17 mouse cellular contexts compared by ENCODE assay signal in the genomic region with DNA sequence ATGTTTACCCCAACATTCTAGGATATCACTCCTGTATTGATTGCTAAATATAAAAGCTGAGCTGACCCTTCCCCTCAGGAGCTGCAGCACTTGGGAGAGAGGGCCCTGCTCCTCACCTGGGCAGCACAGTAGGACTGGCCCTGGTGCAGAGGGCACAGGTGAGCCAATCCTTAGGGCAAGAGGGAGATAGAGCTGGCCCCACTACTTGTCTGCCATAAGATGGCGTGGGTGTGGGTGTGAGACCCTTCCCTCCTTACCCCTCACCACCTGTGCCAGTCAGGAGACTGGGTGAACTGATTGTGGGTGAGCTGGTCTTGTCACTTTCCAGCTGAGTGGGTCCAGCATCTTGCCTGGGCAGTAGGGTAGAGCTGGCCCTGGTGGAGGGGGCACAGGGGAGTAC. TPM values are rescaled to one million over a fixed set of nuclear protein-coding genes. Genes with fewer than 3 reads are reported as not detected.
A peak's percentile ranks its signal among the peaks of the same experiment; 100 is the strongest.
DNase-seq lines count a peak whose midpoint lies in the region; ATAC-seq and TF ChIP-seq lines count a peak whose summit lies in the region.
"Had no signal": no experiment of that assay in that cellular context is flagged by ENCODE, and none has a peak within 500 bp of the region (broad histone marks: within the 10 kb centered on the region; RNA-seq: fewer than 3 reads in every experiment).

No protein-coding gene starts in this region.

- no peak overlapping the region for H3K9ac ChIP-seq in heart, embryonic 12.5 days
- no peak overlapping the region for H3K9ac ChIP-seq in midbrain, embryonic 13.5 days (replicated peaks)
- H3K9ac ChIP-seq in midbrain, postnatal 0 days (replicated peaks; ENCODE audit: low read length, poor library complexity, severe bottlenecking): no peak overlapping the region
- H3K9ac ChIP-seq: heart, embryonic 13.5 days; stomach, embryonic 15.5 days had no signal

- no peak for TF ChIP-seq CTCF in layer of hippocampus, adult 2 months (conservative IDR thresholded peaks at IDR 0.05)
- no peak for TF ChIP-seq CTCF in midbrain, postnatal 0 days (IDR thresholded peaks at IDR 0.05)

- no peak overlapping the region for H3K27ac ChIP-seq in heart, embryonic 12.5 days (ENCODE audit: poor library complexity, severe bottlenecking)
- peak overlapping the region; percentile 56; the same call in 1 of the 2 replicates for H3K27ac ChIP-seq in layer of hippocampus, adult 2 months
- no peak overlapping the region for H3K27ac ChIP-seq in midbrain, embryonic 13.5 days
- no peak overlapping the region for H3K27ac ChIP-seq in midbrain, postnatal 0 days (ENCODE audit: low read depth, low read length)
- H3K27ac ChIP-seq: heart, embryonic 13.5 days; stomach, embryonic 15.5 days had no signal

- WGBS in heart, embryonic 12.5 days: 85% methylated on average over 1 of the region's 1 CpGs
- 84% methylated on average over 1 of the region's 1 CpGs for WGBS in midbrain, embryonic 13.5 days
- 91% methylated on average over 1 of the region's 1 CpGs for WGBS in midbrain, postnatal 0 days

- no peaks in the 10 kb centered on the region for H3K9me3 ChIP-seq in heart, embryonic 12.5 days (replicated peaks)
- no peaks in the 10 kb centered on the region for H3K9me3 ChIP-seq in midbrain, embryonic 13.5 days
- H3K9me3 ChIP-seq in midbrain, postnatal 0 days (ENCODE audit: low read length): no peaks in the 10 kb centered on the region
- H3K9me3 ChIP-seq: heart, embryonic 13.5 days; stomach, embryonic 15.5 days had no signal

- ATAC-seq in heart, embryonic 12.5 days (ENCODE audit: insufficient number of reproducible peaks, low FRiP score): 0 out of 2 replicates have a peak, but pooled peaks have one; percentile 24
- ATAC-seq in midbrain, embryonic 13.5 days: peak; percentile 16; the same call in 1 of the 2 replicates
- no peak for ATAC-seq in midbrain, postnatal 0 days (ENCODE audit: low FRiP score)
- no peak for ATAC-seq in granulocyte monocyte progenitor cell, adult 5-6 weeks (replicated peaks; ENCODE audit: poor library complexity, severe bottlenecking)
- ATAC-seq: forebrain, embryonic 14.5 days; inflammation-experienced regulatory T-cells, adult 6 months had no signal

- peaks cover 41% of the 10 kb centered on the region for H3K4me1 ChIP-seq in heart, embryonic 12.5 days (replicated peaks)
- H3K4me1 ChIP-seq in midbrain, embryonic 13.5 days (replicated peaks): peaks cover 26% of the 10 kb centered on the region
- H3K4me1 ChIP-seq in midbrain, postnatal 0 days (ENCODE audit: insufficient read depth, low read length): peaks cover 7% of the 10 kb centered on the region; the same call in 1 of the 2 replicates

- DNase-seq in heart, adult 9 months (ENCODE audit: low spot score in 2 of 2): no peak
- no peak for DNase-seq in layer of hippocampus, adult 2 months (ENCODE audit: low spot score in 2 of 2)
- no peak for DNase-seq in layer of hippocampus, adult 9-11 months
- no peak for DNase-seq in midbrain, postnatal 0 days (ENCODE audit: low spot score)
- DNase-seq: cerebellum, adult 18-20 months; gastrocnemius, postnatal 14 days; heart, postnatal 36 days; layer of hippocampus, postnatal 36 days; lung, postnatal 10 days; retina, postnatal 1 day had no signal

- no peaks in the 10 kb centered on the region for H3K27me3 ChIP-seq in heart, embryonic 12.5 days (replicated peaks)
- no peaks in the 10 kb centered on the region for H3K27me3 ChIP-seq in midbrain, embryonic 13.5 days
- H3K27me3 ChIP-seq in midbrain, postnatal 0 days (ENCODE audit: insufficient read depth, low read length): no peaks in the 10 kb centered on the region
- H3K27me3 ChIP-seq: heart, embryonic 13.5 days; stomach, embryonic 15.5 days had no signal

- H3K36me3 ChIP-seq in heart, embryonic 12.5 days: no peaks in the 10 kb centered on the region
- H3K36me3 ChIP-seq in midbrain, embryonic 13.5 days: no peaks in the 10 kb centered on the region
- H3K36me3 ChIP-seq in midbrain, postnatal 0 days (ENCODE audit: insufficient read depth, low read length): no peaks in the 10 kb centered on the region
- H3K36me3 ChIP-seq: stomach, embryonic 15.5 days had no signal

- H3K4me2 ChIP-seq in heart, embryonic 12.5 days: no peak overlapping the region
- H3K4me2 ChIP-seq in midbrain, embryonic 13.5 days (replicated peaks): no peak overlapping the region
- no peak overlapping the region for H3K4me2 ChIP-seq in midbrain, postnatal 0 days (ENCODE audit: low read depth, low read length, poor library complexity, severe bottlenecking)
- H3K4me2 ChIP-seq: heart, embryonic 13.5 days; stomach, embryonic 15.5 days had no signal

- H3K4me3 ChIP-seq in heart, embryonic 12.5 days: no peak overlapping the region
- no peak overlapping the region for H3K4me3 ChIP-seq in layer of hippocampus, adult 2 months
- H3K4me3 ChIP-seq in midbrain, embryonic 13.5 days (replicated peaks): no peak overlapping the region
- H3K4me3 ChIP-seq in midbrain, postnatal 0 days (ENCODE audit: low read depth, low read length): no peak overlapping the region
- H3K4me3 ChIP-seq: heart, embryonic 13.5 days; stomach, embryonic 15.5 days had no signal

RNA-seq across cellular contexts. Expression of gene Wdfy2, which starts 47.2 kb away (rescaled TPM):
- polyA plus RNA-seq in heart, embryonic 12.5 days (2016; fragmentation: Nextera tagmentation; extraction: Ambion mirVana): 8.8 and 8.9 TPM in 2 replicates
- 10 to 100 TPM; 15.2 to 16.5 TPM for total RNA-seq in layer of hippocampus, adult 2 months (2021)
- polyA plus RNA-seq in midbrain, embryonic 13.5 days (2015; fragmentation: Nextera tagmentation; extraction: Ambion mirVana): 8.4 and 9.1 TPM in 2 replicates
- total RNA-seq in midbrain, postnatal 0 days (2014; rRNA removed): 19.6 and 22.7 TPM in 2 replicates
- polyA plus RNA-seq in midbrain, postnatal 0 days (2015; fragmentation: Nextera tagmentation; extraction: Ambion mirVana): 4.3 TPM in 2 replicates
- 18.9 and 21.0 TPM in 2 replicates for total RNA-seq in granulocyte monocyte progenitor cell, adult 5-6 weeks (2014; fragmentation: Nextera tagmentation)
- total RNA-seq in granulocyte monocyte progenitor cell, adult 5-6 weeks (2017): 23.7 and 25.3 TPM in 2 replicates

Comparison
In these comparisons a context has a peak if more than half of its experiments do, and no peak if none do; other contexts are left out.
1. ATAC-seq: peak in heart, embryonic 12.5 days (single experiment) and midbrain, embryonic 13.5 days (single experiment); none in midbrain, postnatal 0 days (single experiment) and granulocyte monocyte progenitor cell, adult 5-6 weeks (single experiment).